Mouse (Mus musculus) megakaryocyte, embryonic 14.5 days (primary cell): ENCODE results near the gene Tdgf1.

ENCODE experiments used
- FLI1 ChIP-seq: IDR thresholded peaks from 2 replicates; pipeline ENCODE4 v1.6.1; 2012; ENCODE audit warnings: low read length, inconsistent platforms, mixed read lengths
- GATA1 ChIP-seq: IDR thresholded peaks from 3 replicates; pipeline ENCODE4 v1.6.1; 2012; ENCODE audit warnings: mixed read lengths, low read length, inconsistent platforms, borderline replicate concordance

DNA sequence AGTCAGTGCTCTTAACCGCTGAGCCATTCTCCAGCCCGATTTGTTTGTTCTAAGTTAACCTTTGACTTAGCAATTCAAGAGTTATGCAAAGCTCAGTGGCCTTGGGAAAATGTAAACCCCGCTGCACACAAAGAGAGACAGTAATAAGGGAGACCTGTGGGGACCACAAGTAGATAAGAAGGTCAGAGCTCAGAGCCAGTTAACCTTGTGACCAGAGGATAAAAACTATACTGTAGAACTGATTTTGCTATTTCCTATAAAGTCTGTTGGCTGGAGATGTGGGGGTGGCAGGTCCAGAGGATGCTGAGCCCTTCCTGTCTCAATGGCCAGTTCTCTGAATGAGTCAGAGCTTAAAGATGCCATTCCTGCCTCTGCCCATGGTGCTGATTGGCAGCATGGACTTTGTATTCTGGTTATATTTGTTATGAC lies 47.3 kb upstream of the Tdgf1 start:
- TF ChIP-seq GATA1 = no peak
- TF ChIP-seq FLI1 = no peak
